Mouse (Mus musculus) adrenal gland, postnatal 4 days (tissue): ENCODE data around the gene Cnot6. TPM values are rescaled to one million over a fixed set of nuclear protein-coding genes. Genes with fewer than 3 reads are reported as not detected.

Experiments
- DNase-seq, 2 experiments: peaks; one replicate each; pipeline ENCODE4 v3.0.0; 2021 to 2022; ENCODE audit warnings: low spot score in 2 of 2, mixed read lengths in 2 of 2
- long read RNA-seq, 2 experiments: library from polyadenylated mRNA; stranded (forward); transcript quantifications; one replicate each; pipeline ENCODE4 v2.0.0; 2021
- total RNA-seq, 2 experiments: library from RNA; stranded (reverse); gene quantifications; 2 replicates each; pipeline ENCODE4 v1.2.3; 2021

The Cnot6 gene
- total RNA-seq: 100 to 1,000 TPM in 1 of 2 experiments, 10 to 100 TPM in 1; 93.1 to 102 TPM
- long read RNA-seq, experiment 1, full-length matches to known transcripts: 9 of 12 reads
- long read RNA-seq, experiment 1, partial matches to known transcripts: 1 of 12 reads
- long read RNA-seq, experiment 1, other reads (novel, unspliced or antisense): 2 of 12 reads
- long read RNA-seq, experiment 2, full-length matches to known transcripts: 32 of 55 reads
- long read RNA-seq, experiment 2, partial matches to known transcripts: 6 of 55 reads
- long read RNA-seq, experiment 2, other reads (novel, unspliced or antisense): 17 of 55 reads

GRCm38 (mm10) chr11:49712555-49713335, at the start of gene Cnot6:
Gene Cnot6 (minus strand): TSS chr11:49712723.
- DNase-seq: peak; percentile 96 to 99

- DNase-seq: no peak
These were observed 48.6 kb upstream of the Cnot6 start for GRCm38 (mm10) chr11:49761130-49761529.

GRCm38 (mm10) chr11:49758096-49758495, 45.6 kb upstream of the Cnot6 start:
- no peak for DNase-seq

- DNase-seq: no peak
These were observed 42.6 kb upstream of the Cnot6 start for GRCm38 (mm10) chr11:49754958-49755665.

GRCm38 (mm10) chr11:49746756-49747155, 34.2 kb upstream of the Cnot6 start:
- DNase-seq: no peak

- DNase-seq: no peak
These were observed 33.3 kb upstream of the Cnot6 start for GRCm38 (mm10) chr11:49745839-49746238.

- no peak for DNase-seq
These were observed 32.5 kb upstream of the Cnot6 start for GRCm38 (mm10) chr11:49744981-49745380.

- no peak for DNase-seq
These were observed 31.1 kb upstream of the Cnot6 start for GRCm38 (mm10) chr11:49743634-49744033.

GRCm38 (mm10) chr11:49742248-49742647, 29.7 kb upstream of the Cnot6 start:
- DNase-seq: no peak

GRCm38 (mm10) chr11:49739776-49740175, 27.3 kb upstream of the Cnot6 start:
- no peak for DNase-seq

GRCm38 (mm10) chr11:49738659-49739406, 26.3 kb upstream of the Cnot6 start:
- no peak for DNase-seq

- DNase-seq: no peak
These were observed 25.1 kb upstream of the Cnot6 start for GRCm38 (mm10) chr11:49737625-49738024.

GRCm38 (mm10) chr11:49734771-49735170, 22.2 kb upstream of the Cnot6 start:
- DNase-seq: no peak

- no peak for DNase-seq
These were observed 17.9 kb upstream of the Cnot6 start for GRCm38 (mm10) chr11:49730275-49730948.

- DNase-seq: no peak
These were observed 15.4 kb upstream of the Cnot6 start for GRCm38 (mm10) chr11:49727877-49728276.

- DNase-seq: no peak
These were observed 14.3 kb upstream of the Cnot6 start for GRCm38 (mm10) chr11:49726800-49727199.

- no peak for DNase-seq
These were observed 12.2 kb upstream of the Cnot6 start for GRCm38 (mm10) chr11:49724676-49725075.

- DNase-seq: no peak
These were observed 10.8 kb upstream of the Cnot6 start for GRCm38 (mm10) chr11:49723281-49723680.

- DNase-seq: no peak
These were observed 10.2 kb upstream of the Cnot6 start for GRCm38 (mm10) chr11:49722692-49723091.

GRCm38 (mm10) chr11:49721358-49721757, 8.8 kb upstream of the Cnot6 start:
- no peak for DNase-seq
